Mouse (Mus musculus) ES-Bruce4 (cell line): ENCODE data around the gene Ppp2r5e.

Experiments
- CTCF ChIP-seq: IDR thresholded peaks from one replicate; pipeline ENCODE4 v1.8.1; 2011; ENCODE audit warnings: low read depth, low read length
- EP300 ChIP-seq: IDR thresholded peaks from 2 replicates; pipeline ENCODE4 v1.6.1; 2011; ENCODE audit warnings: low read depth, low read length; ENCODE audit not compliant: insufficient read depth
- POLR2A ChIP-seq: IDR thresholded peaks from one replicate; pipeline ENCODE4 v1.8.1; 2011; ENCODE audit warnings: low read length; ENCODE audit not compliant: insufficient read depth

DNA sequence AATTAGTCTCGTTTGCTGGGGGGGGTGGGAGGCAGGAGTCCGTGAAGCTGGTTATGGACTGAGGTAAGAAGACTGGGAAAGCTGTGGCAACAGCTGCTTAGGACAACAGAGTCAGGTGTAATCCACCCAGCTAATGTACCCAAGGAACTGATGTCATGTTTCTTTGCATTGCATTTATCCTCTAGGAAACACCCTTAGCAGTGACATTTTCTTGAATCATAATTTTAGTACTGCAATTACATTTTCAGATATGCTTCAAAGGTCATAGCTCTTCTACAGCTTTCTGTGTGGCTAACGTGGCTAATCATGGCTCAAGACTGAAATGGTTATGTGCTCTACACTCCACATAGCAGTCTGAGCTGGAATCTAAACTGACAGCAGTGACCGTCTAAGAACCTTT is 2.9 kb upstream of the Ppp2r5e start:
- no peak for TF ChIP-seq POLR2A
- TF ChIP-seq CTCF: no peak
- TF ChIP-seq EP300: no peak
